In the genomic region with DNA sequence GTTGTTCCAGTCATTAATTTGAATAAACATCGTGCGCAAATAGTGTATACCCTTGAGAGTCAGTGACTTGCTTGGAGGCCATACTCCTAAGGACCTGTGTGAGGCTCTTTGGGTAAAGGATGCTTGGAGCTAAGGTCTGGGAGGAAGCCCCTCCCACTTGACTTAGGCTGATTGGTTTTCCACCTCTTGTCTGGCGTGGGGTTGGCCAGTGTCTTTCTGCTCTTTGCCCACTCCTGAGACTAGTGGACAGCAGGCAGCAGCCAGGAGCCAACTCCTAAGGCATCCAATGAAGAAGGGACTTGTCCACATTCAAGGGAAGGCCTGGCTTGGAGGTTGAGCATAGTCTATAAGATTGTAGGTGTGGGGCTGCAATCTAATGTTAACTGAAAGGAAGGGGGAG, we compare ENCODE assay signal across 12 mouse cellular contexts. TPM values are rescaled to one million over a fixed set of nuclear protein-coding genes. Genes with fewer than 3 reads are reported as not detected.
DNase-seq lines count a peak whose midpoint lies in the region; ATAC-seq and TF ChIP-seq lines count a peak whose summit lies in the region.
"Had no signal": no experiment of that assay in that cellular context is flagged by ENCODE, and none has a peak within 500 bp of the region (broad histone marks: within the 10 kb centered on the region; RNA-seq: fewer than 3 reads in every experiment).

No protein-coding gene starts in this region.

- 41% methylated on average over 3 of the region's 3 CpGs for WGBS in cerebellum, adult 2 months
- WGBS in kidney, embryonic 14.5 days, result 27% methylated on average over 3 of the region's 3 CpGs
- WGBS in midbrain, embryonic 13.5 days, result 51% methylated on average over 3 of the region's 3 CpGs
- WGBS in midbrain, embryonic 10.5 days, result 47% methylated on average over 3 of the region's 3 CpGs
- WGBS in stomach, embryonic 15.5 days, result 56% methylated on average over 3 of the region's 3 CpGs

- H3K9me3 ChIP-seq in kidney, embryonic 14.5 days (ENCODE audit: control insufficient read depth, low read length), result no peaks in the 10 kb centered on the region
- no peaks in the 10 kb centered on the region for H3K9me3 ChIP-seq in midbrain, embryonic 13.5 days
- no peaks in the 10 kb centered on the region for H3K9me3 ChIP-seq in midbrain, embryonic 10.5 days (replicated peaks)
- H3K9me3 ChIP-seq in stomach, embryonic 15.5 days, result no peaks in the 10 kb centered on the region
- H3K9me3 ChIP-seq: limb, embryonic 12.5 days had no signal

- no peak for TF ChIP-seq CTCF in cerebellum, adult 2 months (IDR thresholded peaks at IDR 0.05; ENCODE audit: borderline replicate concordance, insufficient read depth, low read depth, low read length)

- no peak overlapping the region for H3K27ac ChIP-seq in cerebellum, adult 2 months (ENCODE audit: insufficient read depth, low read length)
- H3K27ac ChIP-seq in kidney, embryonic 14.5 days (ENCODE audit: low read depth, low read length), result no peak overlapping the region
- H3K27ac ChIP-seq in midbrain, embryonic 13.5 days, result no peak overlapping the region
- no peak overlapping the region for H3K27ac ChIP-seq in midbrain, embryonic 10.5 days (replicated peaks)
- H3K27ac ChIP-seq in stomach, embryonic 15.5 days, result peak overlapping the region; percentile 86; the same call in 1 of the 2 replicates

- no peak overlapping the region for H3K4me3 ChIP-seq in cerebellum, adult 2 months (replicated peaks; ENCODE audit: insufficient read depth, low read depth, low read length)
- H3K4me3 ChIP-seq in kidney, embryonic 14.5 days (ENCODE audit: low read length), result no peak overlapping the region
- H3K4me3 ChIP-seq in midbrain, embryonic 13.5 days (replicated peaks), result no peak overlapping the region
- no peak overlapping the region for H3K4me3 ChIP-seq in midbrain, embryonic 10.5 days
- no peak overlapping the region for H3K4me3 ChIP-seq in stomach, embryonic 15.5 days (replicated peaks)

- no peak for TF ChIP-seq POLR2A in cerebellum, adult 2 months (IDR thresholded peaks at IDR 0.05; ENCODE audit: borderline replicate concordance, insufficient read depth, low read length)

- H3K36me3 ChIP-seq in kidney, embryonic 14.5 days (ENCODE audit: control insufficient read depth, insufficient read depth, low read length), result no peaks in the 10 kb centered on the region
- peaks cover 3% of the 10 kb centered on the region; the same call in 1 of the 2 replicates for H3K36me3 ChIP-seq in midbrain, embryonic 13.5 days
- no peaks in the 10 kb centered on the region for H3K36me3 ChIP-seq in midbrain, embryonic 10.5 days
- H3K36me3 ChIP-seq in stomach, embryonic 15.5 days, result no peaks in the 10 kb centered on the region
- H3K36me3 ChIP-seq: limb, embryonic 12.5 days had no signal

- H3K4me2 ChIP-seq in kidney, embryonic 14.5 days (replicated peaks; ENCODE audit: low read depth, low read length), result no peak overlapping the region
- H3K4me2 ChIP-seq in midbrain, embryonic 13.5 days (replicated peaks), result no peak overlapping the region
- H3K4me2 ChIP-seq in stomach, embryonic 15.5 days, result peak overlapping the region; percentile 86; the same call in 1 of the 2 replicates

- H3K4me1 ChIP-seq in cerebellum, adult 2 months (ENCODE audit: control insufficient read depth, insufficient read depth, low read length), result peaks cover 24% of the 10 kb centered on the region
- peaks cover 30% of the 10 kb centered on the region for H3K4me1 ChIP-seq in kidney, embryonic 14.5 days (ENCODE audit: control insufficient read depth, insufficient read depth, low read length)
- peaks cover 39% of the 10 kb centered on the region for H3K4me1 ChIP-seq in midbrain, embryonic 13.5 days (replicated peaks)
- peaks cover 45% of the 10 kb centered on the region for H3K4me1 ChIP-seq in midbrain, embryonic 10.5 days
- peaks cover 33% of the 10 kb centered on the region for H3K4me1 ChIP-seq in stomach, embryonic 15.5 days

- peak; percentile 30 for ATAC-seq in kidney, embryonic 14.5 days (ENCODE audit: low FRiP score, low TSS enrichment)
- peak; percentile 18; the same call in 1 of the 2 replicates for ATAC-seq in midbrain, embryonic 13.5 days
- ATAC-seq in stomach, embryonic 15.5 days (ENCODE audit: insufficient read depth, low FRiP score, low read depth), result no peak
- ATAC-seq: Patski had no signal

- DNase-seq in cerebellum, adult 2 months, result peak; percentile 39 to 48
- DNase-seq in cerebellum, postnatal 4 days (ENCODE audit: low spot score in 2 of 2), result no peak
- no peak for DNase-seq in kidney, adult 9 months
- no peak for DNase-seq in midbrain, embryonic 10.5 days (ENCODE audit: low spot score)
- no peak for DNase-seq in layer of hippocampus, adult 9-11 months
- DNase-seq: adrenal gland, postnatal 25 days; right cerebral cortex, adult 18-20 months had no signal

- no peaks in the 10 kb centered on the region for H3K27me3 ChIP-seq in cerebellum, adult 2 months (ENCODE audit: control insufficient read depth, insufficient read depth, low read length)
- H3K27me3 ChIP-seq in kidney, embryonic 14.5 days (ENCODE audit: control insufficient read depth, insufficient read depth, low read length), result no peaks in the 10 kb centered on the region
- H3K27me3 ChIP-seq in midbrain, embryonic 13.5 days, result 0 out of 2 replicates have a peak, but pooled peaks cover 2% of the 10 kb centered on the region
- H3K27me3 ChIP-seq in midbrain, embryonic 10.5 days (ENCODE audit: low read depth, poor library complexity, severe bottlenecking), result peaks cover 38% of the 10 kb centered on the region
- H3K27me3 ChIP-seq in stomach, embryonic 15.5 days (replicated peaks), result no peaks in the 10 kb centered on the region
- H3K27me3 ChIP-seq: limb, embryonic 12.5 days; Patski had no signal

- H3K9ac ChIP-seq in kidney, embryonic 14.5 days (ENCODE audit: low read depth, low read length), result no peak overlapping the region
- no peak overlapping the region for H3K9ac ChIP-seq in midbrain, embryonic 13.5 days (replicated peaks)
- H3K9ac ChIP-seq in stomach, embryonic 15.5 days, result no peak overlapping the region
- H3K9ac ChIP-seq: limb, embryonic 12.5 days had no signal

RNA-seq across cellular contexts. Expression of gene Epb41l1, which starts 53.4 kb away (rescaled TPM):
- polyA plus RNA-seq in cerebellum, adult 2 months (2012; rRNA removed), result 219 and 223 TPM in 2 replicates
- 2.5 and 3.1 TPM in 2 replicates for polyA plus RNA-seq in kidney, embryonic 14.5 days (2014; fragmentation: Nextera tagmentation; extraction: Ambion mirVana)
- polyA plus RNA-seq in midbrain, embryonic 13.5 days (2015; fragmentation: Nextera tagmentation; extraction: Ambion mirVana), result 10.4 and 11.9 TPM in 2 replicates
- 1.3 and 1.8 TPM in 2 replicates for polyA plus RNA-seq in midbrain, embryonic 10.5 days (2016; fragmentation: Nextera tagmentation; extraction: Ambion mirVana)
- 3.0 and 3.3 TPM in 2 replicates for polyA plus RNA-seq in stomach, embryonic 15.5 days (2015; fragmentation: Nextera tagmentation; extraction: Ambion mirVana)

Comparison
In these comparisons a context has a peak if more than half of its experiments do, and no peak if none do; other contexts are left out.
1. DNase-seq: peak in cerebellum, adult 2 months (2 of 2); none in cerebellum, postnatal 4 days (0 of 2), kidney, adult 9 months (single experiment), midbrain, embryonic 10.5 days (single experiment) and layer of hippocampus, adult 9-11 months (single experiment).
2. RNA of gene Epb41l1, which starts 53.4 kb away (polyA plus RNA-seq): 219 to 223 TPM in cerebellum, adult 2 months; 10.4 to 11.9 TPM in midbrain, embryonic 13.5 days, 3.0 to 3.3 TPM in stomach, embryonic 15.5 days, 2.5 to 3.1 TPM in kidney, embryonic 14.5 days and 1.3 to 1.8 TPM in midbrain, embryonic 10.5 days; every median in the first group is over 10 times any median in the second.